Mouse (Mus musculus) myocyte (in vitro differentiated cells): ENCODE data around the gene Pard6a. TPM values are rescaled to one million over a fixed set of nuclear protein-coding genes. Genes with fewer than 3 reads are reported as not detected.

Experiments used
- H3K27me3 ChIP-seq: one replicate; pipeline ENCODE4 v1.6.1; 2011; ENCODE audit not compliant: control insufficient read depth, insufficient read depth, insufficient read length
- H3K36me3 ChIP-seq: one replicate; pipeline ENCODE4 v1.6.1; 2011; ENCODE audit not compliant: control insufficient read depth, insufficient read depth
- H3K4me2 ChIP-seq: one replicate; pipeline ENCODE4 v1.6.1; 2011; ENCODE audit warnings: low read depth, control low read depth
- H3K4me3 ChIP-seq: one replicate; pipeline ENCODE4 v1.5.1; 2011; ENCODE audit warnings: mild to moderate bottlenecking, control low read depth, moderate library complexity
- H3K79me2 ChIP-seq: one replicate; pipeline ENCODE4 v1.6.1; 2011; ENCODE audit not compliant: control insufficient read depth, insufficient read depth
- H3ac ChIP-seq: one replicate; pipeline ENCODE4 v1.6.1; 2011; ENCODE audit not compliant: control insufficient read depth, insufficient read length
- CEBPB ChIP-seq: IDR thresholded peaks from 2 replicates; pipeline ENCODE4 v1.6.1; 2011; ENCODE audit warnings: mild to moderate bottlenecking, moderate library complexity; ENCODE audit not compliant: poor library complexity, insufficient read depth, severe bottlenecking
- E2F4 ChIP-seq: IDR thresholded peaks from one replicate; pipeline ENCODE4 v1.6.1; 2011; ENCODE audit warnings: mild to moderate bottlenecking, control low read depth, moderate library complexity; ENCODE audit not compliant: insufficient read depth
- MAX ChIP-seq: IDR thresholded peaks from one replicate; pipeline ENCODE4 v1.6.1; 2011; ENCODE audit warnings: low read depth, mild to moderate bottlenecking, control low read depth
- MYOD1 ChIP-seq, 3 experiments: IDR thresholded peaks; one replicate each; pipeline ENCODE4 v1.6.1; 2011; ENCODE audit warnings: control low read depth in 2 of 3, low read depth in 2 of 3, mild to moderate bottlenecking in 2 of 3, moderate library complexity in 1 of 3; ENCODE audit not compliant: insufficient read length in 2 of 3, control insufficient read depth in 1 of 3
- MYOG ChIP-seq, 3 experiments: IDR thresholded peaks; one replicate each; pipeline ENCODE4 v1.6.1; 2011; ENCODE audit warnings: control low read depth in 2 of 3, low read depth in 2 of 3, mild to moderate bottlenecking in 2 of 3; ENCODE audit not compliant: insufficient read length in 2 of 3, control insufficient read depth in 1 of 3, insufficient read depth in 1 of 3
- POLR2A ChIP-seq: IDR thresholded peaks from one replicate; pipeline ENCODE4 v1.6.1; 2011; ENCODE audit warnings: low read depth, mild to moderate bottlenecking, control low read depth, moderate library complexity; ENCODE audit not compliant: insufficient read length
- POLR2AphosphoS2 ChIP-seq: IDR thresholded peaks from one replicate; pipeline ENCODE4 v1.6.1; 2011; ENCODE audit warnings: low read depth, control low read depth; ENCODE audit not compliant: insufficient read length
- REST ChIP-seq: IDR thresholded peaks from one replicate; pipeline ENCODE4 v1.6.1; 2011; ENCODE audit warnings: mild to moderate bottlenecking, control low read depth, moderate library complexity; ENCODE audit not compliant: insufficient read depth, insufficient read length
- SRF ChIP-seq: IDR thresholded peaks from one replicate; pipeline ENCODE4 v1.6.1; 2011; ENCODE audit warnings: low read depth; ENCODE audit not compliant: control insufficient read depth, insufficient read length
- TCF12 ChIP-seq: IDR thresholded peaks from one replicate; pipeline ENCODE4 v1.6.1; 2011; ENCODE audit warnings: mild to moderate bottlenecking, control low read depth; ENCODE audit not compliant: poor library complexity, insufficient read depth, severe bottlenecking
- TCF3 ChIP-seq: IDR thresholded peaks from one replicate; pipeline ENCODE4 v1.6.1; 2011; ENCODE audit warnings: low read depth, control low read depth; ENCODE audit not compliant: insufficient read length
- USF1 ChIP-seq: IDR thresholded peaks from one replicate; pipeline ENCODE4 v1.6.1; 2011; ENCODE audit warnings: low read depth, mild to moderate bottlenecking, control low read depth, moderate library complexity
- polyA plus RNA-seq: library from polyadenylated mRNA; unstranded; fragments of >200 nt; fragmentation: generic; extraction: Trizol; gene quantifications from one replicate; pipeline ENCODE4 v1.2.1, GENCODE M21; 2012; ENCODE audit warnings: missing spikeins

Gene Pard6a
- polyA plus RNA-seq, 1 experiment, result 32.1 TPM

GRCm38 (mm10) chr8:105695080-105695780, 5.7 kb upstream of the Pard6a start:
- Histone ChIP-seq H3K27me3 (no peaks in the 10 kb centered on the region), H3K79me2 (no peaks in the 10 kb centered on the region), H3K36me3 (peaks cover 3% of the 10 kb centered on the region), H3K4me2 (no peak overlapping the region), H3K4me3 (no peak overlapping the region), H3ac (no peak overlapping the region)
- TF ChIP-seq MYOG (IDR thresholded peaks at IDR 0.05; ENCODE audit: control insufficient read depth in 1 of 3, insufficient read depth in 1 of 3, insufficient read length in 2 of 3, low read depth in 2 of 3) (no peak), POLR2AphosphoS2 (peak; percentile 41)

DNA sequence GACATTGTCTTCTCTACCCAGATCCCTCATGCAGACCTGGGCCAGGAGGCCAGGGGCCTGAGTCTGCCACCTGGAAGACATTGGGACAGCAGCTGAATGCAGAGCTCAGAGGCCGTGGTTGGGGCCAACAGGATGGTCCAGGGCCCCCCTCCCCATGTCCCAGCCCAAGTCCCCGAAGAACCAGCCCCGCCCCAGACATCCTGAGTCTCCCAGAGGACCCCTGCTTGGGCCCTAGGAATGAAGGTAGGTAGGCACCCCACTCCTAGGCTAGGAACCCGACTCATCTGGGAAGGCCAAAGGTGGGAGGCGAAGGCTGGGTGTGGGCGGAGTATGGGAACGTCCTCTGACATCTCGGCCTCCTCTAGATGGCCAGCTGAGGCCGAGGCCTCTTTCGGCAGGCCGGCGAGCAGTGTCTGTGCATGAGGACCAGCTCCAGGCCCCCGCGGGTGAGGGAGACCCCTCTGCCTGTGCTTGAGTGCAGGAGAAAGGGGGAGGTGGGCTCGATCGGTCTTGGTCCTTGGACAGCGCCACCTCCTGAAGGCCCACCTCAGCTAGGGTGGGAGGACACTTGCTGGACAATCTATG, 3.7 kb upstream of the Pard6a start:
- Histone ChIP-seq H3K79me2 (no peaks in the 10 kb centered on the region), H3ac (no peak overlapping the region), H3K36me3 (peaks cover 3% of the 10 kb centered on the region), H3K4me2 (no peak overlapping the region), H3K4me3 (no peak overlapping the region), H3K27me3 (no peaks in the 10 kb centered on the region)
- TF ChIP-seq TCF3 (no peak), CEBPB (no peak), SRF (no peak), POLR2A (no peak), E2F4 (no peak), MYOG (IDR thresholded peaks at IDR 0.05; ENCODE audit: control insufficient read depth in 1 of 3, insufficient read depth in 1 of 3, insufficient read length in 2 of 3, low read depth in 2 of 3) (no peak), REST (no peak), POLR2AphosphoS2 (no peak), TCF12 (no peak), MYOD1 (IDR thresholded peaks at IDR 0.05; ENCODE audit: control insufficient read depth in 1 of 3, insufficient read length in 2 of 3, low read depth in 2 of 3) (no peak)

DNA sequence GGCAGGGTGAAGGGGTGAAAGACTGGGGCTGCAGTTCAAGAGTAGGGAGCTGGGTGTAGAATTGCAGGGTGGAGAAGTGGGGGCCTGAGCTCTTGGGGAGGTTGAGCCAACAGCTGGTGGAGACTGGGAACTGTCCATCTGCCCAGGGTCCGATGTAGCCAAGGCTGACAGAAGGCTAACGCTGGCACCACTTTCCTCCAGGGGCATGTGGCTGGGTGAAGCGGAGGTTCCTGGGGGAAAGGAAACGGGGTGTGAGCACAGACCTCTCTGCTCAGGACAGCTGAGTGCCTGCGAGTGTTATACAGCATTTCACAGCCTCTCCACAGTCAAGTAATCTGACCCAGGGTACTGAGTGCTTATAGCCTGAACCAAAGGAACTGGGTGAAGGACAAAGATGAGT, 2.2 kb upstream of the Pard6a start:
- Histone ChIP-seq H3K36me3 (peaks cover 3% of the 10 kb centered on the region), H3ac (no peak overlapping the region), H3K4me3 (no peak overlapping the region), H3K79me2 (no peaks in the 10 kb centered on the region), H3K4me2 (no peak overlapping the region), H3K27me3 (no peaks in the 10 kb centered on the region)
- no peak for TF ChIP-seq MYOG (IDR thresholded peaks at IDR 0.05; ENCODE audit: control insufficient read depth in 1 of 3, insufficient read depth in 1 of 3, insufficient read length in 2 of 3, low read depth in 2 of 3)
- no peak for TF ChIP-seq TCF3
- no peak for TF ChIP-seq POLR2A
- no peak for TF ChIP-seq E2F4
- TF ChIP-seq POLR2AphosphoS2, result no peak
- TF ChIP-seq USF1, result no peak
- no peak for TF ChIP-seq CEBPB
- TF ChIP-seq MYOD1 (IDR thresholded peaks at IDR 0.05; ENCODE audit: control insufficient read depth in 1 of 3, insufficient read length in 2 of 3, low read depth in 2 of 3), result no peak
- TF ChIP-seq SRF, result no peak
- no peak for TF ChIP-seq REST
- TF ChIP-seq TCF12, result no peak
- TF ChIP-seq MAX, result no peak

GRCm38 (mm10) chr8:105699488-105700215, 1.3 kb upstream of the Pard6a start:
- Histone ChIP-seq H3K79me2 (no peaks in the 10 kb centered on the region), H3K36me3 (peaks cover 3% of the 10 kb centered on the region), H3K4me2 (peak overlapping the region; percentile 99), H3K4me3 (peak overlapping the region; percentile 91), H3K27me3 (no peaks in the 10 kb centered on the region), H3ac (peak overlapping the region; percentile 6)
- TF ChIP-seq MYOG (IDR thresholded peaks at IDR 0.05; ENCODE audit: control insufficient read depth in 1 of 3, insufficient read depth in 1 of 3, insufficient read length in 2 of 3, low read depth in 2 of 3) (no peak), MYOD1 (IDR thresholded peaks at IDR 0.05; ENCODE audit: control insufficient read depth in 1 of 3, insufficient read length in 2 of 3, low read depth in 2 of 3) (no peak), E2F4 (no peak), POLR2AphosphoS2 (no peak), SRF (no peak), MAX (no peak), TCF12 (no peak), POLR2A (no peak), REST (no peak), USF1 (no peak), CEBPB (no peak), TCF3 (no peak)
